Mouse (Mus musculus) heart, adult 2 months (tissue): ENCODE data around the gene Olfr559. TPM values are rescaled to one million over a fixed set of nuclear protein-coding genes. Genes with fewer than 3 reads are reported as not detected.

ENCODE experiments used
- DNase-seq, 2 experiments: peaks; one replicate each; pipeline ENCODE4 v3.0.0; 2021
- H3K27ac ChIP-seq: fragments of 200-600 bp; 2 replicates; pipeline ENCODE4 v1.8.1; 2022
- H3K27me3 ChIP-seq: fragments of 200-500 bp; 2 replicates; pipeline ENCODE4 v1.6.1; 2012; ENCODE audit warnings: mild to moderate bottlenecking, low read length, inconsistent platforms, mixed read lengths; ENCODE audit not compliant: control insufficient read depth, insufficient read depth
- H3K36me3 ChIP-seq: fragments of 200-500 bp; 2 replicates; pipeline ENCODE4 v1.6.1; 2012; ENCODE audit warnings: low read length, inconsistent platforms; ENCODE audit not compliant: control insufficient read depth, insufficient read depth
- H3K4me1 ChIP-seq: fragments of 200-500 bp; 2 replicates; pipeline ENCODE4 v1.6.1; 2011; ENCODE audit warnings: low read length; ENCODE audit not compliant: control insufficient read depth, insufficient read depth
- H3K4me3 ChIP-seq: fragments of 200-600 bp; 2 replicates; pipeline ENCODE4 v1.8.1; 2022
- H3K79me2 ChIP-seq: fragments of 200-500 bp; replicated peaks from 2 replicates; pipeline ENCODE4 v1.6.1; 2012; ENCODE audit warnings: mild to moderate bottlenecking, inconsistent platforms, low read length, moderate library complexity, mixed read lengths; ENCODE audit not compliant: control insufficient read depth, insufficient read depth
- H3K9ac ChIP-seq: fragments of 200-500 bp; 2 replicates; pipeline ENCODE4 v1.6.1; 2012; ENCODE audit warnings: low read depth, mild to moderate bottlenecking, control low read depth, inconsistent platforms, low read length, mixed read lengths
- CTCF ChIP-seq: fragments of 200-600 bp; IDR thresholded peaks from 2 replicates; pipeline ENCODE4 v1.8.1; 2022; ENCODE audit warnings: antibody characterized with exemption, mild to moderate bottlenecking, moderate library complexity
- EP300 ChIP-seq: fragments of 200-500 bp; IDR thresholded peaks from 2 replicates; pipeline ENCODE4 v1.6.1; 2011; ENCODE audit warnings: low read depth, low read length, control low read depth; ENCODE audit not compliant: insufficient read depth
- POLR2A ChIP-seq: fragments of 200-500 bp; IDR thresholded peaks from 2 replicates; pipeline ENCODE4 v1.6.1; 2011; ENCODE audit warnings: mild to moderate bottlenecking, low read depth, low read length, control low read depth; ENCODE audit not compliant: insufficient read depth
- WGBS: fragments of 180-500 bp; shearing (Covaris S2); methylation state at CpG from one replicate; pipeline ENCODE4 v1.1.7; 2018; 5-methylcytosine and 5-hydroxymethylcytosine counted together
- intact Hi-C: fragments of 180-260 bp; cut with DNase I; formaldehyde crosslinking; loops from one replicate; pipeline ENCODE4 v1.15.1; 2025
- polyA plus RNA-seq: library from polyadenylated mRNA; depleted of rRNA; stranded (reverse); fragments of >200 nt; gene quantifications from 2 replicates; pipeline ENCODE4 v1.2.3, GENCODE M21; 2012; rRNA removed
- total RNA-seq, 2 experiments: library from RNA; stranded (reverse); gene quantifications; 2 replicates each; pipeline ENCODE4 v1.2.3; 2021

The Olfr559 gene
- total and polyA plus RNA-seq, 3 experiments = not detected

GRCm38 (mm10) chr7:102676225-102676624 lies 51.1 kb downstream of the Olfr559 start:
- Histone ChIP-seq H3K4me1 (no peaks in the 10 kb centered on the region), H3K4me3 (no peak overlapping the region), H3K27me3 (no peaks in the 10 kb centered on the region), H3K27ac (no peak overlapping the region), H3K36me3 (peaks cover 3% of the 10 kb centered on the region), H3K9ac (no peak overlapping the region), H3K79me2 (no peaks in the 10 kb centered on the region)
- intact Hi-C loops = no loop called here
- 84% methylated on average over 2 of the region's 2 CpGs for WGBS
- no peak for DNase-seq
- TF ChIP-seq EP300 (no peak), CTCF (no peak), POLR2A (no peak)

Other genes with a start within 250 kb of the Olfr559 start
Only the 30 nearest of the 33 such genes appear.
- not detected for gene Olfr545, start 227.9 kb downstream of the Olfr559 start, total RNA-seq
- gene Olfr545, start 227.9 kb downstream of the Olfr559 start, polyA plus RNA-seq = not detected in 2 replicates
- gene Olfr547, start 192.7 kb downstream of the Olfr559 start, total RNA-seq = not detected
- gene Olfr547, start 192.7 kb downstream of the Olfr559 start, polyA plus RNA-seq = not detected in 2 replicates
- gene Olfr548-ps1, start 186.6 kb downstream of the Olfr559 start, total RNA-seq = not detected
- gene Olfr548-ps1, start 186.6 kb downstream of the Olfr559 start, polyA plus RNA-seq = not detected in 2 replicates
- not detected for gene Olfr549, start 177.6 kb downstream of the Olfr559 start, total RNA-seq
- gene Olfr549, start 177.6 kb downstream of the Olfr559 start, polyA plus RNA-seq = not detected in 2 replicates
- 1 to 10 TPM; 3.7 to 6.1 TPM for gene Trim21, start 162.0 kb downstream of the Olfr559 start, total RNA-seq
- gene Trim21, start 162.0 kb downstream of the Olfr559 start, polyA plus RNA-seq = 3.7 and 6.2 TPM in 2 replicates
- gene Olfr550, start 156.0 kb downstream of the Olfr559 start, total RNA-seq = under 1 TPM in 1 of 2 experiments, not detected in 1; 0.07 TPM
- gene Olfr550, start 156.0 kb downstream of the Olfr559 start, polyA plus RNA-seq = 0.56 and 0.86 TPM in 2 replicates
- not detected for gene Olfr551, start 135.6 kb downstream of the Olfr559 start, total RNA-seq
- gene Olfr551, start 135.6 kb downstream of the Olfr559 start, polyA plus RNA-seq = not detected in 2 replicates
- gene Olfr552, start 129.7 kb downstream of the Olfr559 start, total RNA-seq = under 1 TPM; 0.13 to 0.20 TPM
- gene Olfr552, start 129.7 kb downstream of the Olfr559 start, polyA plus RNA-seq = not detected in 2 replicates
- gene Olfr553, start 109.3 kb downstream of the Olfr559 start, total RNA-seq = not detected
- not detected in 2 replicates for gene Olfr553, start 109.3 kb downstream of the Olfr559 start, polyA plus RNA-seq
- not detected for gene Olfr554, start 89.1 kb downstream of the Olfr559 start, total RNA-seq
- not detected in 2 replicates for gene Olfr554, start 89.1 kb downstream of the Olfr559 start, polyA plus RNA-seq
- not detected for gene Olfr555, start 68.7 kb downstream of the Olfr559 start, total RNA-seq
- not detected in 2 replicates for gene Olfr555, start 68.7 kb downstream of the Olfr559 start, polyA plus RNA-seq
- not detected for gene Olfr556, start 62.6 kb downstream of the Olfr559 start, total RNA-seq
- not detected in 2 replicates for gene Olfr556, start 62.6 kb downstream of the Olfr559 start, polyA plus RNA-seq
- gene Trim68, start 40.2 kb downstream of the Olfr559 start, total RNA-seq = 1 to 10 TPM; 8.1 to 9.5 TPM
- gene Trim68, start 40.2 kb downstream of the Olfr559 start, polyA plus RNA-seq = 20.4 and 33.3 TPM in 2 replicates
- not detected for gene Olfr557, start 31.6 kb downstream of the Olfr559 start, total RNA-seq
- not detected in 2 replicates for gene Olfr557, start 31.6 kb downstream of the Olfr559 start, polyA plus RNA-seq
- 1 to 10 TPM; 3.0 to 3.8 TPM for gene Olfr558, start 25.3 kb downstream of the Olfr559 start, total RNA-seq
- gene Olfr558, start 25.3 kb downstream of the Olfr559 start, polyA plus RNA-seq = 3.5 and 8.4 TPM in 2 replicates
- gene Olfr33, start 8.4 kb downstream of the Olfr559 start, total RNA-seq = not detected
- gene Olfr33, start 8.4 kb downstream of the Olfr559 start, polyA plus RNA-seq = 0.33 TPM in 1 of 2 replicates, not detected in the other
- gene Olfr560, start 31.9 kb upstream of the Olfr559 start, total RNA-seq = not detected
- 0.20 TPM in 2 replicates for gene Olfr560, start 31.9 kb upstream of the Olfr559 start, polyA plus RNA-seq
- under 1 TPM; 0.57 to 0.86 TPM for gene Olfr78, start 32.0 kb upstream of the Olfr559 start, total RNA-seq
- gene Olfr78, start 32.0 kb upstream of the Olfr559 start, polyA plus RNA-seq = 6.2 and 12.7 TPM in 2 replicates
- not detected for gene Olfr561, start 43.7 kb upstream of the Olfr559 start, total RNA-seq
- gene Olfr561, start 43.7 kb upstream of the Olfr559 start, polyA plus RNA-seq = not detected in 2 replicates
- not detected for gene Olfr564, start 76.0 kb upstream of the Olfr559 start, total RNA-seq
- not detected in 2 replicates for gene Olfr564, start 76.0 kb upstream of the Olfr559 start, polyA plus RNA-seq
- not detected for gene Olfr566, start 131.3 kb upstream of the Olfr559 start, total RNA-seq
- not detected in 2 replicates for gene Olfr566, start 131.3 kb upstream of the Olfr559 start, polyA plus RNA-seq
- not detected for gene Olfr568, start 149.6 kb upstream of the Olfr559 start, total RNA-seq
- gene Olfr568, start 149.6 kb upstream of the Olfr559 start, polyA plus RNA-seq = not detected in 2 replicates
- not detected for gene Olfr569, start 163.4 kb upstream of the Olfr559 start, total RNA-seq
- gene Olfr569, start 163.4 kb upstream of the Olfr559 start, polyA plus RNA-seq = not detected in 2 replicates
- not detected for gene Olfr570, start 167.1 kb upstream of the Olfr559 start, total RNA-seq
- gene Olfr570, start 167.1 kb upstream of the Olfr559 start, polyA plus RNA-seq = not detected in 2 replicates
- not detected for gene Olfr571, start 190.0 kb upstream of the Olfr559 start, total RNA-seq
- gene Olfr571, start 190.0 kb upstream of the Olfr559 start, polyA plus RNA-seq = not detected in 2 replicates
- not detected for gene Olfr572, start 196.9 kb upstream of the Olfr559 start, total RNA-seq
- gene Olfr572, start 196.9 kb upstream of the Olfr559 start, polyA plus RNA-seq = not detected in 2 replicates
- not detected for gene Olfr573-ps1, start 215.1 kb upstream of the Olfr559 start, total RNA-seq
- not detected in 2 replicates for gene Olfr573-ps1, start 215.1 kb upstream of the Olfr559 start, polyA plus RNA-seq
- not detected for gene Olfr574, start 221.0 kb upstream of the Olfr559 start, total RNA-seq
- gene Olfr574, start 221.0 kb upstream of the Olfr559 start, polyA plus RNA-seq = not detected in 2 replicates
- not detected for gene Olfr575, start 231.3 kb upstream of the Olfr559 start, total RNA-seq
- gene Olfr575, start 231.3 kb upstream of the Olfr559 start, polyA plus RNA-seq = not detected in 2 replicates
- not detected for gene Olfr576, start 235.2 kb upstream of the Olfr559 start, total RNA-seq
- not detected in 2 replicates for gene Olfr576, start 235.2 kb upstream of the Olfr559 start, polyA plus RNA-seq